Mouse (Mus musculus) inflammation-experienced regulatory T-cells, adult 6 months (primary cell): ENCODE measurements around the gene Slc34a3. TPM values are rescaled to one million over a fixed set of nuclear protein-coding genes. Genes with fewer than 3 reads are reported as not detected.
A peak's percentile ranks its signal among the peaks of the same experiment; 100 is the strongest.
"Not testable (repeated sequence)": the region's sequence is repeated elsewhere in the genome, so short reads cannot be mapped to it uniquely, and the experiment has no call there.

Experiments
- ATAC-seq: one replicate; pipeline ENCODE4 v1.8.0; 2017
- polyA plus RNA-seq, 3 experiments: library from polyadenylated mRNA; unstranded; fragments of 100-300 nt; shearing (Covaris generic); gene quantifications; one replicate each; pipeline ENCODE4 v1.2.1; 2017

Slc34a3 gene
- polyA plus RNA-seq: not detected

- no peak for ATAC-seq
These were observed at the start of gene Slc34a3 for GRCm38 (mm10) chr2:25234050-25234449. Gene Slc34a3 (minus strand): TSS chr2:25234364.

GRCm38 (mm10) chr2:25278928-25279882, 45.0 kb upstream of the Slc34a3 start:
- peak; percentile 61 for ATAC-seq

- ATAC-seq: no peak
These were observed 38.8 kb upstream of the Slc34a3 start for GRCm38 (mm10) chr2:25273010-25273409.

- ATAC-seq: peak; percentile 2
These were observed 38.4 kb upstream of the Slc34a3 start for GRCm38 (mm10) chr2:25272515-25272914.

- peak; percentile 93 for ATAC-seq
These were observed 37.8 kb upstream of the Slc34a3 start, which contains the start of the genes Ssna1 and Anapc2 for GRCm38 (mm10) chr2:25271827-25272511. Gene Ssna1 (minus strand): TSS chr2:25272438. Gene Anapc2 (plus strand): TSS chr2:25272478.

- ATAC-seq: no peak
These were observed 33.7 kb upstream of the Slc34a3 start for GRCm38 (mm10) chr2:25267746-25268309.

- no peak for ATAC-seq
These were observed 33.1 kb upstream of the Slc34a3 start for GRCm38 (mm10) chr2:25267241-25267640.

- ATAC-seq: no peak
These were observed 32.6 kb upstream of the Slc34a3 start for GRCm38 (mm10) chr2:25266720-25267119.

GRCm38 (mm10) chr2:25265897-25266656, 31.9 kb upstream of the Slc34a3 start:
- no peak for ATAC-seq

- no peak for ATAC-seq
These were observed 30.7 kb upstream of the Slc34a3 start for GRCm38 (mm10) chr2:25264851-25265250.

- ATAC-seq: no peak
These were observed 30.1 kb upstream of the Slc34a3 start for GRCm38 (mm10) chr2:25264286-25264660.

GRCm38 (mm10) chr2:25263623-25264285, 29.6 kb upstream of the Slc34a3 start:
- no peak for ATAC-seq

GRCm38 (mm10) chr2:25262795-25263622, 28.8 kb upstream of the Slc34a3 start:
- peak; percentile 53 for ATAC-seq

- ATAC-seq: peak; percentile 99
These were observed 28.2 kb upstream of the Slc34a3 start, which contains the start of gene Tprn for GRCm38 (mm10) chr2:25262291-25262767. Gene Tprn (plus strand): TSS chr2:25262618.

- ATAC-seq: no peak
These were observed 27.7 kb upstream of the Slc34a3 start for GRCm38 (mm10) chr2:25261870-25262269.

- ATAC-seq: no peak
These were observed 24.7 kb upstream of the Slc34a3 start for GRCm38 (mm10) chr2:25258887-25259286.

- not testable (repeated sequence) for ATAC-seq
These were observed 23.1 kb upstream of the Slc34a3 start for GRCm38 (mm10) chr2:25257250-25257649.

GRCm38 (mm10) chr2:25256443-25257109, 22.4 kb upstream of the Slc34a3 start:
- not testable (repeated sequence) for ATAC-seq

- peak; percentile 87 for ATAC-seq
These were observed 21.2 kb upstream of the Slc34a3 start, which contains the start of gene Tmem203 for GRCm38 (mm10) chr2:25255284-25255779. Gene Tmem203 (plus strand): TSS chr2:25255439.

- no peak for ATAC-seq
These were observed 18.2 kb upstream of the Slc34a3 start for GRCm38 (mm10) chr2:25252331-25252730.
